Mouse (Mus musculus) thymus, adult 2 months (tissue): ENCODE measurements around the gene Cckar.

ENCODE experiments used
- CTCF ChIP-seq: fragments of 200-500 bp; IDR thresholded peaks from 2 replicates; pipeline ENCODE4 v1.5.1; 2012; ENCODE audit warnings: mild to moderate bottlenecking, control low read depth, low read length, moderate library complexity, borderline replicate concordance; ENCODE audit not compliant: control insufficient read depth, poor library complexity, insufficient read depth; ENCODE audit errors: extremely low read depth
- POLR2A ChIP-seq: fragments of 200-500 bp; IDR thresholded peaks from 2 replicates; pipeline ENCODE4 v1.6.1; 2012; ENCODE audit warnings: mild to moderate bottlenecking, low read length, control low read depth, moderate library complexity; ENCODE audit not compliant: control insufficient read depth, poor library complexity, insufficient read depth; ENCODE audit errors: extremely low read depth

GRCm38 (mm10) chr5:53716462-53716861 lies 9.0 kb upstream of the Cckar start:
- no peak for TF ChIP-seq CTCF
- no peak for TF ChIP-seq POLR2A
